Mouse (Mus musculus) bone marrow, adult 2 months (tissue): ENCODE results near the gene Heatr5a.

Experiments used
- CTCF ChIP-seq: fragments of 200-500 bp; IDR thresholded peaks from 2 replicates; pipeline ENCODE4 v1.5.1; 2011; ENCODE audit warnings: low read length, control low read depth; ENCODE audit not compliant: control insufficient read depth, insufficient read depth
- POLR2A ChIP-seq: fragments of 200-500 bp; IDR thresholded peaks from 2 replicates; pipeline ENCODE4 v1.6.1; 2011; ENCODE audit warnings: low read depth, mild to moderate bottlenecking, control low read depth, low read length, borderline replicate concordance; ENCODE audit not compliant: control insufficient read depth

- TF ChIP-seq CTCF (no peak), POLR2A (no peak)
Observed at GRCm38 (mm10) chr12:51856768-51857295, 114.3 kb downstream of the Heatr5a start.
